Mouse (Mus musculus) thymus, adult 2 months (tissue): ENCODE measurements around the gene Dusp7.

Source experiments
- CTCF ChIP-seq: fragments of 200-500 bp; IDR thresholded peaks from 2 replicates; pipeline ENCODE4 v1.5.1; 2012; ENCODE audit warnings: mild to moderate bottlenecking, control low read depth, low read length, moderate library complexity, borderline replicate concordance; ENCODE audit not compliant: control insufficient read depth, poor library complexity, insufficient read depth; ENCODE audit errors: extremely low read depth
- POLR2A ChIP-seq: fragments of 200-500 bp; IDR thresholded peaks from 2 replicates; pipeline ENCODE4 v1.6.1; 2012; ENCODE audit warnings: mild to moderate bottlenecking, low read length, control low read depth, moderate library complexity; ENCODE audit not compliant: control insufficient read depth, poor library complexity, insufficient read depth; ENCODE audit errors: extremely low read depth

DNA sequence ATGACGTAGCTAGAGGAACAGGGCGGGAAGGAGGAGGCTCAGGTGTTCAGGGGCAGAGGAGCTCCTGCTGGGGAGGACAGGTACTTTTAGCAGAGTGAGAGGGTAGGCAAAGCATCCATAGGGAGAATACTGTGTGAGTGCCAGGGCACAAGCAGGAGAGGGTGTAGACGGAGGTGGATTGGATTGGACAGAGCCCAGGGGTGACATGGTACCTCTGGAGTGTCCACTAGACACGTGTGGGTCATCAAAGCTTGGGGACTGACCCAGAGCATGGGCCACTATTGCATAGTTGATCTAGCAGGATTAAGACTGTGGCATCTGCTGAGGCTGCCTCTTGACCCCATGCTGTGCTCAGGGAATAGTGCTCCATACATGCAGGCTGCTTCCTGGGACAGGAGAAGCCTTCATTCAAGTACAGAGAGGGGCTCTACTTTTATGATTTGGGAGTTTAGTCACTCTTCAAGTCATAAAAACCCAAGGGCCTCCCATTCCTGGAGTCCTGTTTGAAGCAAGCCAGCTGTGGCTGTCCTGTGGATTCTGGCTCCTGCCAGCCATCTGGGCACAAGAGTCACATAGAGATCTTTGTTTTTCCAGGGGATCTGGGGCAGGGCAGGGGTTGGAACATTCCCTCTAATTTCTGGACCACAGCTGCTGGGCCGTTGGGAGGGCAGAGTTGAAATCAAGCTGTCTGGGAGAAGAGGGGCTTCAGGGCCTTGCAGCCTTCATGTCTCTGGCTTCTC is 39.5 kb upstream of the Dusp7 start:
- TF ChIP-seq CTCF (no peak), POLR2A (no peak)
